Mouse (Mus musculus): ENCODE measurements around the gene Homer2.

GRCm38 (mm10) chr7:81632586-81632985, 74.7 kb downstream of the Homer2 start:
- TF ChIP-seq GATA1 (IDR thresholded peaks at IDR 0.05; ENCODE audit: borderline replicate concordance, low read length) (no peak), FLI1 (IDR thresholded peaks at IDR 0.05; ENCODE audit: low read length) (no peak)

All from megakaryocyte, embryonic 14.5 days (primary cell).